Mouse (Mus musculus) small intestine, adult 2 months (tissue): ENCODE results near the gene Psmd6. TPM values are rescaled to one million over a fixed set of nuclear protein-coding genes. Genes with fewer than 3 reads are reported as not detected.
A peak's percentile ranks its signal among the peaks of the same experiment; 100 is the strongest.

ENCODE experiments used
- H3K27ac ChIP-seq: fragments of 200-500 bp; 2 replicates; pipeline ENCODE4 v1.5.1; 2012; ENCODE audit warnings: low read depth, low read length, control low read depth, inconsistent platforms; ENCODE audit not compliant: insufficient read depth
- H3K27me3 ChIP-seq: fragments of 200-500 bp; 2 replicates; pipeline ENCODE4 v1.6.1; 2012; ENCODE audit warnings: mild to moderate bottlenecking, moderate library complexity, low read length, inconsistent platforms; ENCODE audit not compliant: control insufficient read depth, insufficient read depth
- H3K36me3 ChIP-seq: fragments of 200-500 bp; 2 replicates; pipeline ENCODE4 v1.6.1; 2012; ENCODE audit warnings: mild to moderate bottlenecking, low read length, control low read depth, inconsistent platforms; ENCODE audit not compliant: control insufficient read depth, insufficient read depth
- H3K4me1 ChIP-seq: fragments of 200-500 bp; 2 replicates; pipeline ENCODE4 v1.6.1; 2012; ENCODE audit warnings: low read length, inconsistent platforms, mixed read lengths; ENCODE audit not compliant: control insufficient read depth, insufficient read depth, insufficient read length
- H3K4me3 ChIP-seq: fragments of 200-500 bp; 2 replicates; pipeline ENCODE4 v1.5.1; 2012; ENCODE audit warnings: low read depth, mild to moderate bottlenecking, control low read depth, inconsistent platforms, low read length, moderate library complexity
- CTCF ChIP-seq: fragments of 200-500 bp; IDR thresholded peaks from 2 replicates; pipeline ENCODE4 v1.5.1; 2012; ENCODE audit warnings: low read depth, mild to moderate bottlenecking, control low read depth, inconsistent platforms, low read length, moderate library complexity, mixed read lengths; ENCODE audit not compliant: insufficient replicate concordance, insufficient read length; ENCODE audit errors: extremely low read depth
- POLR2A ChIP-seq: fragments of 200-500 bp; IDR thresholded peaks from 2 replicates; pipeline ENCODE4 v1.6.1; 2012; ENCODE audit warnings: low read depth, mild to moderate bottlenecking, control low read depth, inconsistent platforms, low read length, moderate library complexity
- WGBS: fragments of 180-500 bp; shearing (Covaris S2); methylation state at CpG from one replicate; pipeline ENCODE4 v1.1.7; 2018; 5-methylcytosine and 5-hydroxymethylcytosine counted together
- polyA plus RNA-seq: library from polyadenylated mRNA; depleted of rRNA; stranded (reverse); fragments of >200 nt; gene quantifications from 2 replicates; pipeline ENCODE4 v1.2.3, GENCODE M21; 2012; rRNA removed

Gene Psmd6
- 5.3 and 7.5 TPM in 2 replicates for polyA plus RNA-seq

GRCm38 (mm10) chr14:14120230-14121096 is at the start of gene Psmd6:
Gene Psmd6, minus strand, starts transcription at chr14:14120984.
- Histone ChIP-seq H3K27me3 (no peaks in the 10 kb centered on the region), H3K36me3 (peaks cover 15% of the 10 kb centered on the region), H3K4me1 (peaks cover 4% of the 10 kb centered on the region; the same call in 1 of the 2 replicates), H3K4me3 (peak within 1 kb of the TSS; percentile 98), H3K27ac (peak within 1 kb of the TSS; percentile 42; the same call in 1 of the 2 replicates)
- WGBS, result under 1% methylated on average over 68 of the region's 68 CpGs
- TF ChIP-seq CTCF (peak; percentile 99), POLR2A (peak; percentile 79)

- Histone ChIP-seq H3K27me3 (no peaks in the 10 kb centered on the region), H3K27ac (no peak overlapping the region), H3K36me3 (peaks cover 47% of the 10 kb centered on the region), H3K4me3 (no peak overlapping the region), H3K4me1 (peaks cover 2% of the 10 kb centered on the region; the same call in 1 of the 2 replicates)
- WGBS, result 69% methylated on average over 4 of the region's 4 CpGs
- TF ChIP-seq CTCF, result no peak
- TF ChIP-seq POLR2A, result no peak
Measured at GRCm38 (mm10) chr14:14110710-14111109, 10.1 kb downstream of the Psmd6 start.

- WGBS, result 73% methylated on average over 2 of the region's 2 CpGs
- Histone ChIP-seq H3K27me3 (no peaks in the 10 kb centered on the region), H3K27ac (no peak overlapping the region), H3K4me3 (no peak overlapping the region), H3K36me3 (peaks cover 52% of the 10 kb centered on the region), H3K4me1 (peaks cover 2% of the 10 kb centered on the region)
- TF ChIP-seq POLR2A, result no peak
- no peak for TF ChIP-seq CTCF
Measured at GRCm38 (mm10) chr14:14104930-14105318, 15.9 kb downstream of the Psmd6 start.

- Histone ChIP-seq H3K36me3 (peaks cover 54% of the 10 kb centered on the region), H3K27me3 (no peaks in the 10 kb centered on the region), H3K4me3 (no peak overlapping the region), H3K4me1 (peaks cover 2% of the 10 kb centered on the region), H3K27ac (no peak overlapping the region)
- TF ChIP-seq CTCF, result no peak
- no peak for TF ChIP-seq POLR2A
- WGBS, result 80% methylated on average over 13 of the region's 13 CpGs
Measured at GRCm38 (mm10) chr14:14104213-14104929, 16.4 kb downstream of the Psmd6 start.

GRCm38 (mm10) chr14:14101296-14101695 is 19.5 kb downstream of the Psmd6 start:
- WGBS, result 89% methylated on average over 9 of the region's 9 CpGs
- Histone ChIP-seq H3K27ac (no peak overlapping the region), H3K27me3 (no peaks in the 10 kb centered on the region), H3K36me3 (peaks cover 49% of the 10 kb centered on the region), H3K4me3 (no peak overlapping the region), H3K4me1 (peaks cover 2% of the 10 kb centered on the region)
- TF ChIP-seq POLR2A (no peak), CTCF (no peak)

GRCm38 (mm10) chr14:14100773-14101280 is 20.0 kb downstream of the Psmd6 start:
- no peaks in the 10 kb centered on the region for H3K27me3 ChIP-seq
- TF ChIP-seq POLR2A (no peak), CTCF (no peak)
- WGBS, result 40% methylated on average over 8 of the region's 8 CpGs
- no peak overlapping the region for H3K4me3 ChIP-seq
- H3K36me3 ChIP-seq, result peaks cover 50% of the 10 kb centered on the region
- H3K4me1 ChIP-seq, result peaks cover 2% of the 10 kb centered on the region
- no peak overlapping the region for H3K27ac ChIP-seq

- Histone ChIP-seq H3K27me3 (no peaks in the 10 kb centered on the region), H3K36me3 (peaks cover 58% of the 10 kb centered on the region), H3K4me1 (peaks cover 2% of the 10 kb centered on the region), H3K4me3 (no peak overlapping the region), H3K27ac (no peak overlapping the region)
- TF ChIP-seq CTCF (peak; percentile 95; the same call in 1 of the 2 replicates), POLR2A (no peak)
- 30% methylated on average over 10 of the region's 10 CpGs for WGBS
Measured at GRCm38 (mm10) chr14:14098330-14098980, 22.3 kb downstream of the Psmd6 start.
